Mouse (Mus musculus): ENCODE measurements at regions not wholly inside any gene's neighbourhood (a gene's known extent, or its start where the extent isn't known, plus 50 kb on each side); places are given as distances from the start of the nearest gene placed in this dataset.

GRCm38 (mm10) chr11:18709628-18710027 lies 309.2 kb downstream of the Meis1 start:
- no peak overlapping the region for H3K4me2 ChIP-seq (ENCODE audit: low read depth, low read length)
- no peaks in the 10 kb centered on the region for H3K36me3 ChIP-seq (ENCODE audit: insufficient read depth, low read length)
- no peak overlapping the region for H3K27ac ChIP-seq
- no peak for ATAC-seq
- WGBS = 78% methylated on average over 3 of the region's 3 CpGs
- H3K27me3 ChIP-seq (ENCODE audit: insufficient read depth, low read length) = no peaks in the 10 kb centered on the region
- DNase-seq (ENCODE audit: low spot score) = no peak
- no peaks in the 10 kb centered on the region for H3K9me3 ChIP-seq (ENCODE audit: low read length)
- no peaks in the 10 kb centered on the region for H3K4me1 ChIP-seq (ENCODE audit: insufficient read depth, low read length)
- TF ChIP-seq CTCF (IDR thresholded peaks at IDR 0.05; ENCODE audit: low read depth) = no peak
- no peak overlapping the region for H3K9ac ChIP-seq (replicated peaks; ENCODE audit: low read length)
- no peak overlapping the region for H3K4me3 ChIP-seq (ENCODE audit: low read length)

DNA sequence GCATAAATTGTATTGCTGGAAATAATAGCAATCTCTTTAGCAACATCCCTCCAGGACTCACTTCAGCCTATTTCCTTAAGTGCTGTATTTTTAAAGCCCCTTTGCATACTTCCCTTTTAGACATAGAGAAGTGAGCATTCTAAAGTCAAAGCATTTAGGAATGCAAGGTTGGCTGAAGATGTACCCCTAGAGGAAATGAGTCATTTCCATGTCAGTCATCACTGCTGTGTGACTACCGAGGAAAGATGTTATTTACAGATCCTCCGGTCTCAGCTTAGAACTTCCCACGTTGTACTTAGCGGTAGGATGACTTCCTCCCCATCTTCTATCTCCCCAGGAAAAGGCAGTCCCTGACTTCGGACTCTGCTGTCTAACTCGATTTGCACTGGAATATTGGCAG lies 337.2 kb downstream of the Meis1 start:
- Histone ChIP-seq H3K9ac (replicated peaks; ENCODE audit: low read length) (no peak overlapping the region), H3K27ac (no peak overlapping the region), H3K36me3 (ENCODE audit: insufficient read depth, low read length) (no peaks in the 10 kb centered on the region), H3K4me2 (ENCODE audit: low read depth, low read length) (no peak overlapping the region), H3K4me3 (ENCODE audit: low read length) (no peak overlapping the region), H3K4me1 (ENCODE audit: insufficient read depth, low read length) (no peaks in the 10 kb centered on the region), H3K27me3 (ENCODE audit: insufficient read depth, low read length) (no peaks in the 10 kb centered on the region), H3K9me3 (ENCODE audit: low read length) (no peaks in the 10 kb centered on the region)
- ATAC-seq (no peak), DNase-seq (ENCODE audit: low spot score) (no peak)
- 85% methylated on average over 6 of the region's 6 CpGs for WGBS
- no peak for TF ChIP-seq CTCF (IDR thresholded peaks at IDR 0.05; ENCODE audit: low read depth)

GRCm38 (mm10) chr11:18676876-18677275 lies 341.9 kb downstream of the Meis1 start:
- 72% methylated on average over 2 of the region's 2 CpGs for WGBS

GRCm38 (mm10) chr11:18670967-18671366 lies 347.8 kb downstream of the Meis1 start:
- DNase-seq (ENCODE audit: low spot score) = no peak
- TF ChIP-seq CTCF (IDR thresholded peaks at IDR 0.05; ENCODE audit: low read depth) = no peak

More at GRCm38 (mm10) chr11:18676876-18677275, 341.9 kb downstream of the Meis1 start:
- Histone ChIP-seq H3K36me3 (ENCODE audit: insufficient read depth, low read length) (no peaks in the 10 kb centered on the region), H3K27ac (no peak overlapping the region), H3K9ac (replicated peaks; ENCODE audit: low read length) (no peak overlapping the region), H3K4me3 (ENCODE audit: low read length) (no peak overlapping the region), H3K4me2 (ENCODE audit: low read depth, low read length) (no peak overlapping the region), H3K9me3 (ENCODE audit: low read length) (no peaks in the 10 kb centered on the region), H3K27me3 (ENCODE audit: insufficient read depth, low read length) (no peaks in the 10 kb centered on the region), H3K4me1 (ENCODE audit: insufficient read depth, low read length) (no peaks in the 10 kb centered on the region)
- peak; percentile 15 for DNase-seq (ENCODE audit: low spot score)
- TF ChIP-seq CTCF (IDR thresholded peaks at IDR 0.05; ENCODE audit: low read depth) = no peak
- no peak for ATAC-seq

DNA sequence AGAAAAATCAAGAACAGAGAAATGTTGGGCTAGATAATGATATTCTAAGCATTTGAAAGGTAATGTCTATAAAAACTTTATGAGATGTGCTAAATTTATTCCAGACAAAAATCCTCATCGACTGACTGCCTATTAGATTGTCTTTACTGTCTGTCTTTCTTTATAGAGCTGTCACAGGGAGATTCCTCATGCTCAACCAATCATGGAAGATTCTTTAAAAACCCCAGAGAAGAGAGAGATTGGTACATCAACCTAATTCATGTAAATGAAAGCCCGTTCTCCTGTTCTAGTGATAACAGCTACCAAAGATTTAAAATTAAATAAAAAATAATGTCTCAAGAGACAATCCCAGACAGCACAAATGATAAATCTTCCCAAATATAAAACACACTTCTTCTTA lies 349.5 kb downstream of the Meis1 start:
- no peaks in the 10 kb centered on the region for H3K4me1 ChIP-seq (ENCODE audit: insufficient read depth, low read length)
- ATAC-seq = no peak
- no peak overlapping the region for H3K4me3 ChIP-seq (ENCODE audit: low read length)
- no peaks in the 10 kb centered on the region for H3K36me3 ChIP-seq (ENCODE audit: insufficient read depth, low read length)
- TF ChIP-seq CTCF (IDR thresholded peaks at IDR 0.05; ENCODE audit: low read depth) = no peak
- no peak for DNase-seq (ENCODE audit: low spot score)
- no peak overlapping the region for H3K27ac ChIP-seq
- H3K9ac ChIP-seq (replicated peaks; ENCODE audit: low read length) = no peak overlapping the region
- no peaks in the 10 kb centered on the region for H3K9me3 ChIP-seq (ENCODE audit: low read length)
- H3K27me3 ChIP-seq (ENCODE audit: insufficient read depth, low read length) = no peaks in the 10 kb centered on the region
- WGBS = 49% methylated on average over 2 of the region's 2 CpGs
- no peak overlapping the region for H3K4me2 ChIP-seq (ENCODE audit: low read depth, low read length)

More at GRCm38 (mm10) chr11:18670967-18671366, 347.8 kb downstream of the Meis1 start:
- Histone ChIP-seq H3K36me3 (ENCODE audit: insufficient read depth, low read length) (no peaks in the 10 kb centered on the region), H3K4me3 (ENCODE audit: low read length) (no peak overlapping the region), H3K27me3 (ENCODE audit: insufficient read depth, low read length) (no peaks in the 10 kb centered on the region), H3K9me3 (ENCODE audit: low read length) (no peaks in the 10 kb centered on the region), H3K9ac (replicated peaks; ENCODE audit: low read length) (no peak overlapping the region), H3K4me2 (ENCODE audit: low read depth, low read length) (no peak overlapping the region), H3K4me1 (ENCODE audit: insufficient read depth, low read length) (no peaks in the 10 kb centered on the region), H3K27ac (no peak overlapping the region)
- no peak for ATAC-seq
- WGBS = 87% methylated on average over 2 of the region's 2 CpGs

- H3K4me1 ChIP-seq (ENCODE audit: insufficient read depth, low read length) = no peaks in the 10 kb centered on the region
- WGBS = 63% methylated on average over 1 of the region's 1 CpGs
- DNase-seq (ENCODE audit: low spot score) = no peak
- H3K9ac ChIP-seq (replicated peaks; ENCODE audit: low read length) = no peak overlapping the region
- H3K36me3 ChIP-seq (ENCODE audit: insufficient read depth, low read length) = no peaks in the 10 kb centered on the region
- ATAC-seq = no peak
- H3K4me3 ChIP-seq (ENCODE audit: low read length) = no peak overlapping the region
- no peak overlapping the region for H3K4me2 ChIP-seq (ENCODE audit: low read depth, low read length)
- H3K27ac ChIP-seq = no peak overlapping the region
- no peaks in the 10 kb centered on the region for H3K27me3 ChIP-seq (ENCODE audit: insufficient read depth, low read length)
- no peaks in the 10 kb centered on the region for H3K9me3 ChIP-seq (ENCODE audit: low read length)
- no peak for TF ChIP-seq CTCF (IDR thresholded peaks at IDR 0.05; ENCODE audit: low read depth)
Observed at GRCm38 (mm10) chr11:18656358-18656757, 362.4 kb downstream of the Meis1 start.

GRCm38 (mm10) chr11:18631975-18632773 lies 386.6 kb downstream of the Meis1 start:
- no peak overlapping the region for H3K4me3 ChIP-seq (ENCODE audit: low read length)
- H3K9ac ChIP-seq (replicated peaks; ENCODE audit: low read length) = no peak overlapping the region
- no peak overlapping the region for H3K4me2 ChIP-seq (ENCODE audit: low read depth, low read length)
- H3K36me3 ChIP-seq (ENCODE audit: insufficient read depth, low read length) = no peaks in the 10 kb centered on the region
- ATAC-seq (peak; percentile 29; the same call in 1 of the 2 replicates), DNase-seq (ENCODE audit: low spot score) (peak; percentile 33)
- H3K27ac ChIP-seq = no peak overlapping the region
- no peaks in the 10 kb centered on the region for H3K4me1 ChIP-seq (ENCODE audit: insufficient read depth, low read length)
- 35% methylated on average over 5 of the region's 5 CpGs for WGBS
- H3K27me3 ChIP-seq (ENCODE audit: insufficient read depth, low read length) = no peaks in the 10 kb centered on the region
- no peaks in the 10 kb centered on the region for H3K9me3 ChIP-seq (ENCODE audit: low read length)
- no peak for TF ChIP-seq CTCF (IDR thresholded peaks at IDR 0.05; ENCODE audit: low read depth)
